Mouse (Mus musculus): Measurements from ENCODE around the gene Fem1b. TPM values are rescaled to one million over a fixed set of nuclear protein-coding genes. Genes with fewer than 3 reads are reported as not detected.
"Not testable (repeated sequence)": the region's sequence is repeated elsewhere in the genome, so short reads cannot be mapped to it uniquely, and the experiment has no call there.

Gene Fem1b
- polyA plus RNA-seq (2011; ENCODE audit: insufficient read depth, insufficient read length, low read depth, missing spikeins): 189 and 201 TPM in 2 replicates

DNA sequence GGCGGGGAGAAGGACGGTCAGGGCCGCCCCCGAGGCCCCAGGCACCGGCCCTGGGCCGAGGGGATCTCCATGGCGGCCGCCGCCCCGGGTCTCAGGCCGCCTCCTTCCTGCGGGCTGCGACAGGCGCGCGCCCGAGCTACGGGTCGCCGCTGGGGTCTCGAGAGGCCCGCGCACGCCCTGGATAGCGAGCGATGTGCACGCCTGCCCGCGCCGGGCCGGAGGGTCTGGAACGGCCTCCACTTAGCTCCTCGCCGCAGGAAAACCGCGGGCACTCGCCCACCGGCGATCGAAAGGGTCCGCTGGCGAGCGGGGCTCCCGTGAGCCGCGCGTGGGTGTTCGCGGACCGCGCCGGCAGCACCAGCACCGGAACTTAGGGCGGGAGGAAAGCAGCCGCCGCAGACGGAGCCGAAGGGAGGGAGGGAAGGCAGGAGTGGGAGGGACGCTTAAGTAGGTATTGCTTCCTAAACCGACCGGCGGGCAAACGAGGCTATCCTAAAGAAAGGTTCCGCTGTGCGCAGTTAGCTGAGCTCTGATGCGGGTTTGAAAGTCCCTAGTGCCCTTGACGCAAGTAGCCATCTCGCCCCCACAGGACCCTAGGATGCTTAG, at the start of gene Fem1b:
Gene Fem1b, minus strand, starts transcription at position 419 of the 606 bp plus-strand sequence.
- TF ChIP-seq CTCF (IDR thresholded peaks at IDR 0.05; ENCODE audit: low read depth, low read length) (no peak), POLR2A (IDR thresholded peaks at IDR 0.05; ENCODE audit: insufficient read depth, low read length) (peak; percentile 72), EP300 (IDR thresholded peaks at IDR 0.05; ENCODE audit: insufficient read depth, low read depth, low read length) (peak; percentile 70; the same call in 1 of the 2 replicates)
- Histone ChIP-seq H3K36me3 (ENCODE audit: control insufficient read depth, insufficient read depth, low read length, poor library complexity, severe bottlenecking) (peaks cover 23% of the 10 kb centered on the region), H3K4me3 (ENCODE audit: low read depth, low read length) (peak within 1 kb of the TSS; percentile 99), H3K4me1 (ENCODE audit: control insufficient read depth, insufficient read depth, low read length) (no peaks in the 10 kb centered on the region), H3K9me3 (replicated peaks; ENCODE audit: control insufficient read depth, insufficient read depth, low read length, poor library complexity, severe bottlenecking) (no peaks in the 10 kb centered on the region), H3K27ac (ENCODE audit: insufficient read depth, low read length) (peak within 1 kb of the TSS; percentile 89), H3K27me3 (ENCODE audit: control insufficient read depth, insufficient read depth, low read length, poor library complexity, severe bottlenecking) (no peaks in the 10 kb centered on the region), H3K9ac (ENCODE audit: low read depth, poor library complexity, severe bottlenecking) (peak within 1 kb of the TSS; percentile 89)

DNA sequence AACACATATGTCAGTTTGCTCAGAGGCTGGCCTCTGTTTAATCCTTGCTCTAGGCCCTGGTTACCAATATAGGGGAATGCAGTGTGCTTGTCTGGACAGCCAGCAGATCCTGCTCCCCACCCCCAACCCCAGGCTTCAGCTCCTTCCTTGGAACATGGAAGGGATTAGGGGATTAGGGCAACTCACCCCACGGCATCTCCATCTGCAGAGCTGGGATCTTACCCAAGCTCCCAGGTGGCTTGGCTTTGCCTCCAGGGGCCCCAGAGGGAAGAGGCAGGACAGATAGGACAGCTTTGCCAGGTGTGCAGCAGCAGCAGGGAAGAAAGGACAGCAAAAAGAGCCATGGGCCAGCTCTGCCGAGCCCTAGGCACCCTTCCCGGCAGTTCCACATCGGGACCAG, 49.1 kb upstream of the Fem1b start:
- H3K9ac ChIP-seq (ENCODE audit: low read depth, poor library complexity, severe bottlenecking): no peak overlapping the region
- H3K27me3 ChIP-seq (ENCODE audit: control insufficient read depth, insufficient read depth, low read length, poor library complexity, severe bottlenecking): no peaks in the 10 kb centered on the region
- no peaks in the 10 kb centered on the region for H3K36me3 ChIP-seq (ENCODE audit: control insufficient read depth, insufficient read depth, low read length, poor library complexity, severe bottlenecking)
- H3K27ac ChIP-seq (ENCODE audit: insufficient read depth, low read length): no peak overlapping the region
- TF ChIP-seq POLR2A (IDR thresholded peaks at IDR 0.05; ENCODE audit: insufficient read depth, low read length) (no peak), EP300 (IDR thresholded peaks at IDR 0.05; ENCODE audit: insufficient read depth, low read depth, low read length) (no peak), CTCF (IDR thresholded peaks at IDR 0.05; ENCODE audit: low read depth, low read length) (no peak)
- no peaks in the 10 kb centered on the region for H3K9me3 ChIP-seq (replicated peaks; ENCODE audit: control insufficient read depth, insufficient read depth, low read length, poor library complexity, severe bottlenecking)
- H3K4me1 ChIP-seq (ENCODE audit: control insufficient read depth, insufficient read depth, low read length): peaks cover 8% of the 10 kb centered on the region
- H3K4me3 ChIP-seq (ENCODE audit: low read depth, low read length): no peak overlapping the region

GRCm38 (mm10) chr9:62860102-62860501, 48.4 kb upstream of the Fem1b start:
- peak; percentile 58; the same call in 1 of the 2 replicates for TF ChIP-seq EP300 (IDR thresholded peaks at IDR 0.05; ENCODE audit: insufficient read depth, low read depth, low read length)
- not testable (repeated sequence) for H3K27me3 ChIP-seq (ENCODE audit: control insufficient read depth, insufficient read depth, low read length, poor library complexity, severe bottlenecking); H3K4me1 ChIP-seq (ENCODE audit: control insufficient read depth, insufficient read depth, low read length)

GRCm38 (mm10) chr9:62858266-62859019, 46.7 kb upstream of the Fem1b start:
- Histone ChIP-seq H3K36me3 (ENCODE audit: control insufficient read depth, insufficient read depth, low read length, poor library complexity, severe bottlenecking) (no peaks in the 10 kb centered on the region), H3K9ac (ENCODE audit: low read depth, poor library complexity, severe bottlenecking) (no peak overlapping the region), H3K27me3 (ENCODE audit: control insufficient read depth, insufficient read depth, low read length, poor library complexity, severe bottlenecking) (no peaks in the 10 kb centered on the region), H3K9me3 (replicated peaks; ENCODE audit: control insufficient read depth, insufficient read depth, low read length, poor library complexity, severe bottlenecking) (no peaks in the 10 kb centered on the region), H3K4me3 (ENCODE audit: low read depth, low read length) (no peak overlapping the region), H3K27ac (ENCODE audit: insufficient read depth, low read length) (no peak overlapping the region), H3K4me1 (ENCODE audit: control insufficient read depth, insufficient read depth, low read length) (peaks cover 8% of the 10 kb centered on the region)
- TF ChIP-seq EP300 (IDR thresholded peaks at IDR 0.05; ENCODE audit: insufficient read depth, low read depth, low read length) (no peak), CTCF (IDR thresholded peaks at IDR 0.05; ENCODE audit: low read depth, low read length) (no peak), POLR2A (IDR thresholded peaks at IDR 0.05; ENCODE audit: insufficient read depth, low read length) (no peak)

More at GRCm38 (mm10) chr9:62860102-62860501, 48.4 kb upstream of the Fem1b start:
- not testable (repeated sequence) for H3K36me3 ChIP-seq (ENCODE audit: control insufficient read depth, insufficient read depth, low read length, poor library complexity, severe bottlenecking); H3K4me3 ChIP-seq (ENCODE audit: low read depth, low read length); H3K27ac ChIP-seq (ENCODE audit: insufficient read depth, low read length); H3K9me3 ChIP-seq (replicated peaks; ENCODE audit: control insufficient read depth, insufficient read depth, low read length, poor library complexity, severe bottlenecking); H3K9ac ChIP-seq (ENCODE audit: low read depth, poor library complexity, severe bottlenecking)

GRCm38 (mm10) chr9:62857719-62858261, 46.1 kb upstream of the Fem1b start, which contains the start of gene Calml4:
Calml4 (plus strand) TSS chr9:62858080.
- Histone ChIP-seq H3K36me3 (ENCODE audit: control insufficient read depth, insufficient read depth, low read length, poor library complexity, severe bottlenecking) (no peaks in the 10 kb centered on the region), H3K27ac (ENCODE audit: insufficient read depth, low read length) (no peak within 1 kb of the TSS), H3K4me1 (ENCODE audit: control insufficient read depth, insufficient read depth, low read length) (peaks cover 8% of the 10 kb centered on the region), H3K9ac (ENCODE audit: low read depth, poor library complexity, severe bottlenecking) (no peak within 1 kb of the TSS), H3K9me3 (replicated peaks; ENCODE audit: control insufficient read depth, insufficient read depth, low read length, poor library complexity, severe bottlenecking) (no peaks in the 10 kb centered on the region), H3K4me3 (ENCODE audit: low read depth, low read length) (no peak within 1 kb of the TSS), H3K27me3 (ENCODE audit: control insufficient read depth, insufficient read depth, low read length, poor library complexity, severe bottlenecking) (no peaks in the 10 kb centered on the region)
- no peak for TF ChIP-seq POLR2A (IDR thresholded peaks at IDR 0.05; ENCODE audit: insufficient read depth, low read length)

GRCm38 (mm10) chr9:62857216-62857615, 45.5 kb upstream of the Fem1b start:
- Histone ChIP-seq H3K4me3 (ENCODE audit: low read depth, low read length) (no peak overlapping the region), H3K27me3 (ENCODE audit: control insufficient read depth, insufficient read depth, low read length, poor library complexity, severe bottlenecking) (no peaks in the 10 kb centered on the region), H3K36me3 (ENCODE audit: control insufficient read depth, insufficient read depth, low read length, poor library complexity, severe bottlenecking) (no peaks in the 10 kb centered on the region), H3K27ac (ENCODE audit: insufficient read depth, low read length) (no peak overlapping the region), H3K9me3 (replicated peaks; ENCODE audit: control insufficient read depth, insufficient read depth, low read length, poor library complexity, severe bottlenecking) (no peaks in the 10 kb centered on the region), H3K9ac (ENCODE audit: low read depth, poor library complexity, severe bottlenecking) (no peak overlapping the region), H3K4me1 (ENCODE audit: control insufficient read depth, insufficient read depth, low read length) (peaks cover 8% of the 10 kb centered on the region)
- no peak for TF ChIP-seq EP300 (IDR thresholded peaks at IDR 0.05; ENCODE audit: insufficient read depth, low read depth, low read length)
- no peak for TF ChIP-seq CTCF (IDR thresholded peaks at IDR 0.05; ENCODE audit: low read depth, low read length)
- no peak for TF ChIP-seq POLR2A (IDR thresholded peaks at IDR 0.05; ENCODE audit: insufficient read depth, low read length)
